Comparison of ENCODE assay signal across 17 mouse cellular contexts in genomic region chr2:181453274-181453673, GRCm38 (mm10). TPM values are rescaled to one million over a fixed set of nuclear protein-coding genes. Genes with fewer than 3 reads are reported as not detected.
DNase-seq lines count a peak whose midpoint lies in the region; ATAC-seq and TF ChIP-seq lines count a peak whose summit lies in the region.
"Had no signal": no experiment of that assay in that cellular context is flagged by ENCODE, and none has a peak within 500 bp of the region (broad histone marks: within the 10 kb centered on the region; RNA-seq: fewer than 3 reads in every experiment).

No protein-coding gene starts in this region.

- no peak overlapping the region for H3K27ac ChIP-seq in kidney, postnatal 0 days
- H3K27ac ChIP-seq in kidney, embryonic 16.5 days (ENCODE audit: low read length): no peak overlapping the region
- H3K27ac ChIP-seq in thymus, adult 2 months (ENCODE audit: control insufficient read depth, insufficient read depth, low read length): no peak overlapping the region
- H3K27ac ChIP-seq in small intestine, adult 2 months (ENCODE audit: insufficient read depth, low read depth, low read length): no peak overlapping the region
- H3K27ac ChIP-seq: forebrain, embryonic 15.5 days; hindbrain, embryonic 12.5 days had no signal

- H3K4me3 ChIP-seq in kidney, postnatal 0 days (replicated peaks; ENCODE audit: low read depth, low read length): no peak overlapping the region
- no peak overlapping the region for H3K4me3 ChIP-seq in kidney, embryonic 16.5 days (ENCODE audit: low read length)
- no peak overlapping the region for H3K4me3 ChIP-seq in thymus, adult 2 months (ENCODE audit: control insufficient read depth, insufficient read depth, low read length)
- H3K4me3 ChIP-seq in small intestine, adult 2 months (ENCODE audit: low read depth, low read length): no peak overlapping the region
- H3K4me3 ChIP-seq: forebrain, embryonic 15.5 days; heart, embryonic 12.5 days; hindbrain, embryonic 12.5 days had no signal

- 36% methylated on average over 1 of the region's 1 CpGs for WGBS in kidney, postnatal 0 days
- 58% methylated on average over 1 of the region's 1 CpGs for WGBS in kidney, embryonic 16.5 days
- 95% methylated on average over 1 of the region's 1 CpGs for WGBS in thymus, adult 2 months
- WGBS in small intestine, adult 2 months: 61% methylated on average over 1 of the region's 1 CpGs

- DNase-seq in kidney, postnatal 0 days (ENCODE audit: low spot score): no peak
- DNase-seq in thymus, adult 2 months: peak; percentile 13
- no peak for DNase-seq in thymus, postnatal 36 days
- DNase-seq in ES-CJ7 (ENCODE audit: low read depth, low spot score): peak; percentile 65
- no peak for DNase-seq in c-Kit-positive CD71-positive TER-119-positive erythroid progenitor cells, embryonic 14.5 days (ENCODE audit: low spot score)
- DNase-seq in embryo, embryonic 10.5 days (ENCODE audit: low spot score): no peak
- DNase-seq: gastrocnemius, postnatal 14 days; kidney, adult 18-20 months; lung, postnatal 10 days; midbrain, embryonic 14.5 days had no signal

- TF ChIP-seq POLR2A in thymus, adult 2 months (IDR thresholded peaks at IDR 0.05; ENCODE audit: control insufficient read depth, extremely low read depth, insufficient read depth, low read length, poor library complexity): no peak
- TF ChIP-seq POLR2A in small intestine, adult 2 months (IDR thresholded peaks at IDR 0.05; ENCODE audit: low read depth, low read length): no peak

- H3K36me3 ChIP-seq in kidney, postnatal 0 days (ENCODE audit: insufficient read depth, low read length): no peaks in the 10 kb centered on the region
- no peaks in the 10 kb centered on the region for H3K36me3 ChIP-seq in kidney, embryonic 16.5 days (ENCODE audit: insufficient read depth, low read length)
- H3K36me3 ChIP-seq in thymus, adult 2 months (ENCODE audit: control insufficient read depth, insufficient read depth, low read length): no peaks in the 10 kb centered on the region
- no peaks in the 10 kb centered on the region for H3K36me3 ChIP-seq in small intestine, adult 2 months (ENCODE audit: control insufficient read depth, insufficient read depth, low read length)
- H3K36me3 ChIP-seq: forebrain, embryonic 15.5 days; hindbrain, embryonic 12.5 days had no signal

- peak; percentile 39 for TF ChIP-seq CTCF in kidney, postnatal 0 days (IDR thresholded peaks at IDR 0.05; ENCODE audit: low read depth)
- no peak for TF ChIP-seq CTCF in thymus, adult 2 months (IDR thresholded peaks at IDR 0.05; ENCODE audit: borderline replicate concordance, control insufficient read depth, extremely low read depth, insufficient read depth, low read length, poor library complexity)
- TF ChIP-seq CTCF in small intestine, adult 2 months (IDR thresholded peaks at IDR 0.05; ENCODE audit: extremely low read depth, insufficient read length, insufficient replicate concordance, low read depth, low read length): peak; percentile 10; the same call in 1 of the 2 replicates

- no peaks in the 10 kb centered on the region for H3K9me3 ChIP-seq in kidney, postnatal 0 days (replicated peaks; ENCODE audit: low read length)
- H3K9me3 ChIP-seq in kidney, embryonic 16.5 days (ENCODE audit: low read length): no peaks in the 10 kb centered on the region
- H3K9me3 ChIP-seq: forebrain, embryonic 15.5 days; hindbrain, embryonic 12.5 days had no signal

- ATAC-seq in kidney, postnatal 0 days (replicated peaks; ENCODE audit: low FRiP score, low read depth): no peak
- ATAC-seq in kidney, embryonic 16.5 days (ENCODE audit: low FRiP score, low TSS enrichment): no peak
- ATAC-seq: forebrain, embryonic 15.5 days had no signal

- H3K4me1 ChIP-seq in kidney, postnatal 0 days (replicated peaks; ENCODE audit: insufficient read depth, low read length): peaks cover 11% of the 10 kb centered on the region; the same call in 1 of the 2 replicates
- H3K4me1 ChIP-seq in kidney, embryonic 16.5 days (ENCODE audit: insufficient read depth, low read length): peaks cover 18% of the 10 kb centered on the region
- no peaks in the 10 kb centered on the region for H3K4me1 ChIP-seq in thymus, adult 2 months (replicated peaks; ENCODE audit: control insufficient read depth, insufficient read depth, low read length)
- H3K4me1 ChIP-seq in small intestine, adult 2 months (ENCODE audit: control insufficient read depth, insufficient read depth, insufficient read length, low read length): no peaks in the 10 kb centered on the region

- no peak overlapping the region for H3K9ac ChIP-seq in kidney, postnatal 0 days (ENCODE audit: low read depth, low read length)
- H3K9ac ChIP-seq in kidney, embryonic 16.5 days (replicated peaks; ENCODE audit: low read length): no peak overlapping the region
- H3K9ac ChIP-seq: forebrain, embryonic 15.5 days; heart, embryonic 12.5 days; hindbrain, embryonic 12.5 days had no signal

- no peak overlapping the region for H3K4me2 ChIP-seq in kidney, postnatal 0 days (ENCODE audit: low read length)
- H3K4me2 ChIP-seq in kidney, embryonic 16.5 days (replicated peaks; ENCODE audit: low read depth, low read length): no peak overlapping the region
- H3K4me2 ChIP-seq: forebrain, embryonic 15.5 days; heart, embryonic 12.5 days; hindbrain, embryonic 12.5 days had no signal

- no peaks in the 10 kb centered on the region for H3K27me3 ChIP-seq in kidney, postnatal 0 days (ENCODE audit: insufficient read depth, low read length)
- no peaks in the 10 kb centered on the region; the same call in 1 of the 2 replicates for H3K27me3 ChIP-seq in kidney, embryonic 16.5 days (ENCODE audit: insufficient read depth, low read length)
- no peaks in the 10 kb centered on the region; the same call in 1 of the 2 replicates for H3K27me3 ChIP-seq in thymus, adult 2 months (ENCODE audit: control insufficient read depth, insufficient read depth, low read length)
- H3K27me3 ChIP-seq in small intestine, adult 2 months (ENCODE audit: control insufficient read depth, insufficient read depth, low read length): peaks cover 24% of the 10 kb centered on the region
- H3K27me3 ChIP-seq: heart, embryonic 12.5 days; hindbrain, embryonic 12.5 days had no signal

RNA-seq across cellular contexts. Expression of gene Zbtb46, which starts 6.0 kb away (rescaled TPM):
- 15.6 and 17.8 TPM in 2 replicates for polyA plus RNA-seq in kidney, postnatal 0 days (2015; fragmentation: Nextera tagmentation; extraction: Ambion mirVana)
- polyA plus RNA-seq in kidney, embryonic 16.5 days (2015; fragmentation: Nextera tagmentation; extraction: Ambion mirVana): 26.2 and 30.5 TPM in 2 replicates
- 4.8 and 5.3 TPM in 2 replicates for polyA plus RNA-seq in thymus, adult 2 months (2012; rRNA removed)
- 1.5 and 1.6 TPM in 2 replicates for polyA plus RNA-seq in small intestine, adult 2 months (2012; rRNA removed)

RNA-seq across cellular contexts. Expression of gene Abhd16b, which starts 39.7 kb away (rescaled TPM):
- 0.12 and 0.17 TPM in 2 replicates for polyA plus RNA-seq in kidney, postnatal 0 days (2015; fragmentation: Nextera tagmentation; extraction: Ambion mirVana)
- 0.15 and 0.20 TPM in 2 replicates for polyA plus RNA-seq in kidney, embryonic 16.5 days (2015; fragmentation: Nextera tagmentation; extraction: Ambion mirVana)
- 0.13 and 0.16 TPM in 2 replicates for polyA plus RNA-seq in thymus, adult 2 months (2012; rRNA removed)
- polyA plus RNA-seq in small intestine, adult 2 months (2012; rRNA removed): not detected in 2 replicates
- polyA plus RNA-seq: brain, embryonic 14.5 days; forebrain, embryonic 15.5 days; heart, embryonic 12.5 days; neural tube, embryonic 11.5 days had no signal

RNA-seq across cellular contexts. Expression of gene Tpd52l2, which starts 43.7 kb away (rescaled TPM):
- 140 and 144 TPM in 2 replicates for polyA plus RNA-seq in kidney, postnatal 0 days (2015; fragmentation: Nextera tagmentation; extraction: Ambion mirVana)
- polyA plus RNA-seq in kidney, embryonic 16.5 days (2015; fragmentation: Nextera tagmentation; extraction: Ambion mirVana): 168 and 172 TPM in 2 replicates
- 54.2 and 54.7 TPM in 2 replicates for polyA plus RNA-seq in thymus, adult 2 months (2012; rRNA removed)
- polyA plus RNA-seq in small intestine, adult 2 months (2012; rRNA removed): 14.6 and 27.3 TPM in 2 replicates

Comparison
In these comparisons a context has a peak if more than half of its experiments do, and no peak if none do; other contexts are left out.
1. DNase-seq: peak in thymus, adult 2 months (single experiment) and ES-CJ7 (single experiment); none in kidney, postnatal 0 days (single experiment), thymus, postnatal 36 days (0 of 2), c-Kit-positive CD71-positive TER-119-positive erythroid progenitor cells, embryonic 14.5 days (single experiment) and embryo, embryonic 10.5 days (single experiment).